Mouse (Mus musculus) intestine, embryonic 16.5 days (tissue): ENCODE measurements around the gene Olfr97. TPM values are rescaled to one million over a fixed set of nuclear protein-coding genes. Genes with fewer than 3 reads are reported as not detected.

Experiments
- ATAC-seq: fragments of 200-750 bp; cut with Nextera tagmentation; 2 replicates; pipeline ENCODE4 v1.8.0; 2017; ENCODE audit warnings: moderate TSS enrichment, moderate library complexity
- H3K27ac ChIP-seq: fragments of 300-500 bp; sonication (generic); 2 replicates; pipeline ENCODE4 v1.5.1; 2014; ENCODE audit warnings: mild to moderate bottlenecking, low read length
- H3K27me3 ChIP-seq: fragments of 300-500 bp; sonication (generic); replicated peaks from 2 replicates; pipeline ENCODE4 v1.6.1; 2014; ENCODE audit warnings: low read length, control low read depth, mixed read lengths; ENCODE audit not compliant: control insufficient read depth, insufficient read depth
- H3K36me3 ChIP-seq: fragments of 300-500 bp; sonication (generic); 2 replicates; pipeline ENCODE4 v1.6.1; 2014; ENCODE audit warnings: low read length, control low read depth; ENCODE audit not compliant: control insufficient read depth, insufficient read depth
- H3K4me1 ChIP-seq: fragments of 300-500 bp; sonication (generic); 2 replicates; pipeline ENCODE4 v1.6.1; 2014; ENCODE audit warnings: low read length, control low read depth, mixed read lengths; ENCODE audit not compliant: control insufficient read depth, insufficient read depth
- H3K4me2 ChIP-seq: fragments of 300-500 bp; sonication (generic); 2 replicates; pipeline ENCODE4 v1.6.1; 2014; ENCODE audit warnings: low read depth, low read length, control low read depth
- H3K4me3 ChIP-seq: fragments of 300-500 bp; sonication (generic); 2 replicates; pipeline ENCODE4 v1.5.1; 2014; ENCODE audit warnings: mild to moderate bottlenecking, low read length
- H3K9ac ChIP-seq: fragments of 300-500 bp; sonication (generic); 2 replicates; pipeline ENCODE4 v1.6.1; 2014; ENCODE audit warnings: low read depth, low read length
- H3K9me3 ChIP-seq: fragments of 300-500 bp; sonication (generic); 2 replicates; pipeline ENCODE4 v1.6.1; 2016; ENCODE audit warnings: low read length, control low read depth; ENCODE audit not compliant: control insufficient read depth
- WGBS: fragments of 180-500 bp; shearing (Covaris S2); extraction: QIAGEN DNeasy Blood & Tissue Kit; methylation state at CpG from one replicate; pipeline ENCODE4 v1.1.7; 2014; 5-methylcytosine and 5-hydroxymethylcytosine counted together
- polyA plus RNA-seq: library from polyadenylated mRNA; unstranded; fragments of >200 nt; fragmentation: Nextera tagmentation; extraction: Ambion mirVana; gene quantifications from 2 replicates; pipeline ENCODE4 v1.2.1, GENCODE M21; 2015

Olfr97 gene
- polyA plus RNA-seq, 1 experiment from 2014 or later = not detected

DNA sequence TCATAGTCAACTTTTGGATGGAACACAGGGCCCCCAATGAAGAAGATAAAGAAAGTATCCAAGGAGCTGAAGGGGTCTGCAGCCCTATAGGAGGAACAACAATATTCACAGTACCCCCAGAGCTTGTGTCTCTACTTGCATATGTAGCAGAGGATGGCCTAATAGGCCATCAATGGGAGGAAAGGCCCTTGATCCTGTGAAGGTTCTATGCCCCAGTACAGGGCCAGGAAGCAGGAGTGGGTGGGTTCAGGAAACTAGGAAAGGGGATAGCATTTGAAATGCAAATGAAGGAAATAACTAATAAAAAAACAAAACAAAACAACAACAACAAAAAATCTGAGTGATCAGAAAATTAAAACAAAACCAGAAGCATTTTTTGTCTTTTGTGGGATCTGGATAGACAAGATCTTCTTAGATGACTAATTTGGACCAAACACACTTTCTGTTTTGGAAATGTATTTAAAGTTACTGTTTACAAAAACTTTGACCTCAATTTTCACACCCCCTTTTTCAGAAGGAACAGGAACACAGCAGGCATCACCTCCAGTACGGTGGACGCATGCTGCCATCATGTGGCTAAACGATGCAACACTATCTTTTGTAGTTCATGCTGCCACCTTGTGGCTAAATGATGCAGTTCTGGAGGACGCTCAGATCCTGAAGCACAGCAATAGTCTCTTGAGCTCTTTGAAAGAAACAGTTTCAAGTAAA, 33.8 kb downstream of the Olfr97 start:
- peak; percentile 84 for ATAC-seq
- Histone ChIP-seq H3K27ac (no peak overlapping the region), H3K9me3 (no peaks in the 10 kb centered on the region), H3K4me2 (no peak overlapping the region), H3K9ac (no peak overlapping the region), H3K36me3 (no peaks in the 10 kb centered on the region), H3K4me3 (no peak overlapping the region), H3K27me3 (no peaks in the 10 kb centered on the region), H3K4me1 (no peaks in the 10 kb centered on the region)
- under 1% methylated on average over 4 of the region's 4 CpGs for WGBS

DNA sequence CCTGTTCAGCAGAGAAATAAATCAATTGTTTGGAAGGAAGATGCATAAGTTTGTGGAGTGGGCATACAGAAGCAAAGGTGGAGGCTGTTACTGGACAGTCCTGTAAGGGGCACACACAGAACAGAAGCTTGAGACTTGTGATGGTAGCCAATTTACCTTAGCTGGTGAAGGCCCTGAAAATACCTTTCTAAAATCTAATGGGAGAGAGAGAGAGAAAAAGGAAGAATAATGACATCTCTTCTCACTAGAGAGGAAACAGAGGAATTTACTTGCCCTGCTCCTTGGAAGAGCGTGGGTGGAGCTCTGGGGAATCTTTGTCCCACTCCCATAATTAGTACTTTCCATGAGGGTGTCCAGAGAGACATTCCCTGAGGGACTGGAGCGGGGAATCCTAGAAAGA, 36.2 kb downstream of the Olfr97 start, which contains the start of gene Olfr94:
TSS of gene Olfr94 (minus strand) at position 101 of the 400 bp plus-strand sequence.
- H3K4me1 ChIP-seq = peaks cover 8% of the 10 kb centered on the region
- H3K36me3 ChIP-seq = no peaks in the 10 kb centered on the region
- no peak within 1 kb of the TSS for H3K27ac ChIP-seq
- H3K9me3 ChIP-seq = no peaks in the 10 kb centered on the region
- WGBS = 73% methylated on average over 2 of the region's 2 CpGs
- ATAC-seq = no peak
- no peak within 1 kb of the TSS for H3K4me3 ChIP-seq
- H3K9ac ChIP-seq = no peak within 1 kb of the TSS
- no peak within 1 kb of the TSS for H3K4me2 ChIP-seq
- H3K27me3 ChIP-seq = peaks cover 20% of the 10 kb centered on the region

DNA sequence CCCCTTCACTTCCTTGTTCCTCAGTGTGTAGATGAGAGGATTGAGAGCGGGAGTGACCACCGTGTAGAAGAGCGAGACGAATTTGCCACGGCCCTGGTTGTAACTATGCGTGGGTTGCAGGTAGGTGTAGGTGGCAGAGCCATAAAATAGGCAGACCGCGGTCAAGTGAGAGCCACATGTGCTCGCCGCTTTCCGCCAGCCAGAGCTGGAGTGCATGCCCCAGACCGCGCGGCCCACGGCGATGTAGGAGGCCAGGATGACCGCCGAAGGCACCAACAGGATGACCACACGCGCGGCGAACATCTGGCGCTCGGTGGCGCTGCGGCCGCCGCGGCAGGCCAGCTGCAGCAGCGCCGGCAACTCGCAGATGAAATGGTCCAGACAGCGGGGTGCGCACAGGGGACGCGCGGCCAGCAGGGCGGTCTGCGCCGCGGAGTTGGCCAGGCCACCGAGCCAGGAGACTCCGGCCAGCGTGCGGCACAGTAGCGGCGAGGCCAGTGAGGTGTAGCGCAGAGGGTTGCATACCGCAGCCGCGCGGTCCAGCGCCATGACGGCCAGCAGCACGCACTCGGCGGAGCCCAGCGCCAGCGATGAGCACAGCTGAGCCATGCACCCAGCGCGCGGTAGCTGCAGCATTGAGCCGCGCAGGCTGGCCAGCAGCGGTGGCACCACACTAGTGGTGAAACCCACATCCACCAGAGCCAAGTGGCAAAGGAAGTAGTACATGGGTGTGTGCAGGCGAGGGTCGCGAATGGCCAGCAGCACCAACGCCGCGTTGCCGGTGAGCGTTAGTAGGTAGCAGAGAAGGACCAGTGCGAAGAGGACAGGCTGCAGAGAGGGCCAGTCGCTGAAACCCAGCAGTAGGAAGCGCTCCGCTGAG, 40.0 kb downstream of the Olfr97 start:
- WGBS = 1% methylated on average over 77 of the region's 77 CpGs
- H3K9ac ChIP-seq = peak overlapping the region; percentile 60

DNA sequence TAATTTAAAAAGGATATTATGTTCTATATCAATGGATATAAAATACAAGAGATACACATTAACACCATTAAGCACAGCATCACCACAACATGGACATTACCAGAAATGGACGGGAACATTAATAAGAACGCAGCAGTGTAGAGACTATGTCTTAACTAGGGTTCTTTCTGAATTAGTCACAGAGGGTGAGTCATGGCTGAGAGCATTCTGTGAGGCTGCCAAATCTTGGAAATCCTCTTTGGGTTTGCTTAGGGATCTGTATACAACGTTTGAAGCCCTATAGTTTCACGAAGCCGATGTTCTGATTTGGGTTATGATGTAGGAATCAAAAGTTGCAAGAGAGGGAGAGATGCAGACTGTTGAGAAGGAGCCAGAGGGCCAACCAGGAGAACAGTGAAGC, 42.3 kb downstream of the Olfr97 start:
- Histone ChIP-seq H3K27ac (no peak overlapping the region), H3K9me3 (no peaks in the 10 kb centered on the region), H3K4me1 (peaks cover 8% of the 10 kb centered on the region), H3K4me3 (no peak overlapping the region), H3K36me3 (no peaks in the 10 kb centered on the region), H3K4me2 (no peak overlapping the region), H3K27me3 (peaks cover 24% of the 10 kb centered on the region), H3K9ac (no peak overlapping the region)
- 84% methylated on average over 5 of the region's 5 CpGs for WGBS
- ATAC-seq = no peak

More for the DNA sequence above, 40.0 kb downstream of the Olfr97 start:
- peak; percentile 88 for ATAC-seq
- Histone ChIP-seq H3K27me3 (peaks cover 24% of the 10 kb centered on the region), H3K9me3 (no peaks in the 10 kb centered on the region), H3K4me2 (peak overlapping the region; percentile 93), H3K27ac (no peak overlapping the region), H3K4me3 (peak overlapping the region; percentile 60), H3K4me1 (peaks cover 8% of the 10 kb centered on the region), H3K36me3 (no peaks in the 10 kb centered on the region)

DNA sequence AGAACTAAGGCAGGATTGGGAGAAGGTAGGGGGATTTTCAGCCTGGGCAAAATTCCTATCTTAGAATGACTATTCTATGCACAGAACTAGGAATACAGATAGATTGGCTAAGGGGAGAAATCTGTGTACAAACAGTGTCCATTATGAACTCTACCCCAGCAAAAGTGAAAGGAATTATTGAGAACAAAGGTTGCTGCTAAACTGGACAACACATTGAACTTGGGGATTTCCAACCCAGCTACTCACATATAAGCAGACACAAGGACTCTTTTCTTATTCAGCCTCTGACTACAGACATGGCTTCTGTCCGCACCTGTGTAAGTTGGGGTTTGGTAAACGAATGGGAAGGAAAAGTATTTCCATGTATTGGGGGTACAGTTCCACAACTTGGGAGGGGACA, 43.5 kb downstream of the Olfr97 start, which contains the start of gene Ubd:
TSS of gene Ubd (plus strand) at position 237 of the 400 bp plus-strand sequence.
- WGBS = 89% methylated on average over 2 of the region's 2 CpGs
- peaks cover 24% of the 10 kb centered on the region for H3K27me3 ChIP-seq
- H3K36me3 ChIP-seq = no peaks in the 10 kb centered on the region
- no peaks in the 10 kb centered on the region for H3K9me3 ChIP-seq
- H3K4me3 ChIP-seq = no peak within 1 kb of the TSS
- H3K27ac ChIP-seq = no peak within 1 kb of the TSS
- no peak within 1 kb of the TSS for H3K9ac ChIP-seq
- ATAC-seq = no peak
- H3K4me2 ChIP-seq = no peak within 1 kb of the TSS
- H3K4me1 ChIP-seq = peaks cover 8% of the 10 kb centered on the region

DNA sequence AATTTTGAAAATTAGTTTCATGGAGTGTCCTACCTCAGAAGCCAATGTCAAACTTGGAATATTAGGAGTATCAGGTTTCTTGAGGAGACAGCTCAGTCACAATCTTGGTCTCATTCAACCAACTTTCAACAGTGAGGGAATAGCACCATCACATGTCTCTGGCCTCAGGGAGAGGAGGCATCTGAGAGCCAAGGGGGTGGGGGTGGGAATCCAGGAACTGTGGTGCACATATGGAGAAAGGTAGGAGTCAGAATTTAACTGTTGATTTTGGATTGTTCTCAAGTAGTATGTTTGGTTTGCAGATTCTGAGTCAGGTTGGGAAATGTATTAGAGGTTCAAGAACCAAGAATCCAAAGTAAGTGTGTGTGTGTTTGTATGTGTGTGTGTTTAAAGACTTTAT, 44.1 kb downstream of the Olfr97 start:
- Histone ChIP-seq H3K4me3 (no peak overlapping the region), H3K27me3 (peaks cover 22% of the 10 kb centered on the region), H3K4me2 (no peak overlapping the region), H3K9me3 (no peaks in the 10 kb centered on the region), H3K4me1 (peaks cover 8% of the 10 kb centered on the region), H3K36me3 (no peaks in the 10 kb centered on the region), H3K9ac (no peak overlapping the region), H3K27ac (no peak overlapping the region)
- no peak for ATAC-seq

DNA sequence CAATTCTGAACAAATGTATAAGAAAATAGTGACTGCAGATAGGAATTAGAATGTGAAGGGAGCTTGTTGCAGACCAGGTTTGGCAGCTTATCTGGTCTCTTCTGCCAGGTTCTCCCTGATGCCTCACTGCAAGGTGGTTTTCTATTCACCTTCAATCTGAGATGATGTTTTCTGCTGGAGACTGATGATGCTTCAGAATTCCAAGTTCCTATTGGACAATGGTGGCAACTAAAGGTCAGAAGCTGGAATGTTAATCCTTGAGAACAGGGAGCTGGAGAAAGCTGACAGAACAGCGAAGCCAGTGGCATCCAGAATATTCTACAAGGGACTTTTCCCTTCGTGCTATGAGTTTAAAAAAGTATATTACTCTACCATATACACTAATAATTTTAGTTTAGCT, 46.4 kb downstream of the Olfr97 start:
- Histone ChIP-seq H3K4me2 (no peak overlapping the region), H3K27me3 (peaks cover 3% of the 10 kb centered on the region; the same call in 1 of the 2 replicates), H3K9ac (no peak overlapping the region), H3K36me3 (no peaks in the 10 kb centered on the region), H3K4me1 (no peaks in the 10 kb centered on the region), H3K27ac (no peak overlapping the region), H3K9me3 (no peaks in the 10 kb centered on the region), H3K4me3 (no peak overlapping the region)
- 41% methylated on average over 2 of the region's 2 CpGs for WGBS
- no peak for ATAC-seq

DNA sequence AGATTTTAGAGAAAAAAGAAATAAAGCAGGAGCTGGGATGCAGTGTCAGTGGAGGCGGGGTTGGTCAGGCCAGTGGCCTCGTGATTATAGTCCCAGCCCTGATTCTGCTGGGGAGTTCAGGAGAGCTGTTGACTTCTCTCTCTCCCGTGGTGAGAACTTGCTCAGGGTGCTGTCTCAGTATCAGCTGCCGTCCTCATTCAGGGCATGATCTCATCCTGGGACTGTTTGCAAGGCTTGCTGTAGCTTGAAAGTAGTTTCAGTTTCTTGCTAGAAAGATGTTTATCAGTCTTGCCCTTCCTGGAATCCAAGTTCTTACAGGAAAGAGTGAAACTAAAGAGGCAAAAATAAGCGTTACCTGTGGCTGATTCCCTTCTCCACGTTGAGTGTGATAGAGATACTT, 51.7 kb downstream of the Olfr97 start:
- ATAC-seq = 0 out of 2 replicates have a peak, but pooled peaks have one; percentile 40
- Histone ChIP-seq H3K4me2 (no peak overlapping the region), H3K27ac (no peak overlapping the region), H3K9me3 (no peaks in the 10 kb centered on the region), H3K4me3 (no peak overlapping the region), H3K9ac (peak overlapping the region; percentile 33; the same call in 1 of the 2 replicates), H3K27me3 (no peaks in the 10 kb centered on the region), H3K36me3 (no peaks in the 10 kb centered on the region), H3K4me1 (no peaks in the 10 kb centered on the region)
- 39% methylated on average over 6 of the region's 6 CpGs for WGBS
